Mouse (Mus musculus) cerebellum, adult 2 months (tissue): Measurements from ENCODE around the gene Dnaaf1.
A peak's percentile ranks its signal among the peaks of the same experiment; 100 is the strongest.

Experiments used
- CTCF ChIP-seq: fragments of 200-500 bp; IDR thresholded peaks from 2 replicates; pipeline ENCODE4 v1.5.1; 2011; ENCODE audit warnings: low read depth, mild to moderate bottlenecking, control low read depth, low read length, moderate library complexity, borderline replicate concordance; ENCODE audit not compliant: insufficient read depth
- POLR2A ChIP-seq: fragments of 200-500 bp; IDR thresholded peaks from 2 replicates; pipeline ENCODE4 v1.6.1; 2011; ENCODE audit warnings: low read length, control low read depth, borderline replicate concordance; ENCODE audit not compliant: insufficient read depth

DNA sequence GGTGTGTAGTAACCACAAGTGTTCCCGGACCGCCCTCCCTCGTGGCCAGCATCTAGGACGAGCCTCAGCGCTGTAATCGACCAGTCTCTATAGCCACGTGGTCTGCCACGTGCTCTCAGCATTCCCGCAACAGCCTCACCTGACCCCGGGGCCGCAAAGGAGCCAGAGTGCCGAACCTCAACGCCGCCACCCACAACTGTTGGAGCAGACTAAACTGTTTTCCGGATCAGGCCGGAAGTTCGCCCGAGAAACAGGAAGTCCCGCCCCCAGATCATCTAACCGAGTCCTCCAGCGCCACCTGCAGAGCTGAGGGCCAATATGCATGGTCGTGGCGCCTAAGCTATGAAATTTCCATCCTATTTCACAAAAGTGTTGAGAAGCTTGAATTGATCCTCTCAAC lies 30.0 kb downstream of the Dnaaf1 start, which contains the start of gene Taf1c:
- TF ChIP-seq CTCF: peak; percentile 88
- TF ChIP-seq POLR2A: peak; percentile 72
